Mouse (Mus musculus) MEL (cell line): ENCODE measurements around the gene Stmnd1. TPM values are rescaled to one million over a fixed set of nuclear protein-coding genes. Genes with fewer than 3 reads are reported as not detected.

Experiments
- DNase-seq: peaks from one replicate; pipeline ENCODE4 v3.0.0; 2011; ENCODE audit warnings: low read depth, low spot score
- H3K27ac ChIP-seq: 2 replicates; pipeline ENCODE4 v1.5.1; 2012; ENCODE audit warnings: low read depth, mild to moderate bottlenecking, control low read depth, low read length, moderate library complexity; ENCODE audit not compliant: control insufficient read depth
- H3K27me3 ChIP-seq, 2 experiments: fragments of 150-350 bp in 1 of 2; sonication (generic) in 1 of 2; 2 replicates each; pipeline ENCODE4 v1.6.1; 2012; ENCODE audit warnings: low read length in 2 of 2, mild to moderate bottlenecking in 2 of 2, improper control_type of control experiment in 1 of 2, moderate library complexity in 1 of 2; ENCODE audit not compliant: insufficient read depth in 2 of 2, control insufficient read depth in 1 of 2
- H3K36me3 ChIP-seq, 2 experiments: 2 replicates each; pipeline ENCODE4 v1.6.1; 2012 to 2014; ENCODE audit warnings: low read length in 2 of 2, improper control_type of control experiment in 1 of 2, inconsistent platforms in 1 of 2, mild to moderate bottlenecking in 1 of 2; ENCODE audit not compliant: insufficient read depth in 2 of 2, control insufficient read depth in 1 of 2
- H3K4me1 ChIP-seq, 2 experiments: fragments of 150-350 bp in 1 of 2; sonication (generic) in 1 of 2; 2 replicates each; pipeline ENCODE4 v1.6.1; 2012; ENCODE audit warnings: low read length in 2 of 2, improper control_type of control experiment in 1 of 2, mild to moderate bottlenecking in 1 of 2; ENCODE audit not compliant: insufficient read depth in 2 of 2, control insufficient read depth in 1 of 2
- H3K4me3 ChIP-seq, 2 experiments: fragments of 150-350 bp in 1 of 2; sonication (generic) in 1 of 2; 2 replicates each; pipeline ENCODE4 v1.5.1; 2012; ENCODE audit warnings: low read depth in 2 of 2, low read length in 2 of 2, mild to moderate bottlenecking in 2 of 2, moderate library complexity in 2 of 2, control low read depth in 1 of 2, improper control_type of control experiment in 1 of 2; ENCODE audit not compliant: control insufficient read depth in 1 of 2, insufficient read depth in 1 of 2
- H3K79me2 ChIP-seq: 2 replicates; pipeline ENCODE4 v1.6.1; 2012; ENCODE audit warnings: mild to moderate bottlenecking, low read length, moderate library complexity; ENCODE audit not compliant: control insufficient read depth, poor library complexity, insufficient read depth
- H3K9ac ChIP-seq: 2 replicates; pipeline ENCODE4 v1.6.1; 2012; ENCODE audit warnings: low read depth, mild to moderate bottlenecking, control low read depth, low read length, moderate library complexity; ENCODE audit not compliant: control insufficient read depth, poor library complexity, severe bottlenecking
- H3K9me3 ChIP-seq: fragments of 150-350 bp; sonication (generic); replicated peaks from 2 replicates; pipeline ENCODE4 v1.6.1; 2012; ENCODE audit warnings: mild to moderate bottlenecking, low read length, improper control_type of control experiment, moderate library complexity; ENCODE audit not compliant: insufficient read depth
- CTCF ChIP-seq, 3 experiments: IDR thresholded peaks in 2 of 3; conservative IDR thresholded peaks in 1 of 3; 2 replicates each; pipeline ENCODE4 v1.5.1; 2011 to 2012; ENCODE audit warnings: low read length in 3 of 3, low read depth in 2 of 3, mild to moderate bottlenecking in 2 of 3, improper control_type of control experiment in 1 of 3, inconsistent platforms in 1 of 3, mixed read lengths in 1 of 3, moderate library complexity in 1 of 3; ENCODE audit not compliant: control insufficient read depth in 1 of 3, insufficient read depth in 1 of 3, poor library complexity in 1 of 3, severe bottlenecking in 1 of 3
- ELF1 ChIP-seq: IDR thresholded peaks from 2 replicates; pipeline ENCODE4 v1.6.1; 2014; ENCODE audit warnings: low read depth, mild to moderate bottlenecking, inconsistent platforms, low read length, improper control_type of control experiment, moderate library complexity
- HCFC1 ChIP-seq: IDR thresholded peaks from 2 replicates; pipeline ENCODE4 v1.6.1; 2012; ENCODE audit warnings: low read depth, mild to moderate bottlenecking, inconsistent platforms, low read length, improper control_type of control experiment, moderate library complexity
- JUND ChIP-seq: IDR thresholded peaks from 2 replicates; pipeline ENCODE4 v1.6.1; 2011; ENCODE audit warnings: low read depth, mild to moderate bottlenecking, improper control_type of control experiment, low read length
- KAT2A ChIP-seq: conservative IDR thresholded peaks from 2 replicates; pipeline ENCODE4 v1.6.1; 2012; ENCODE audit warnings: low read depth, low read length, improper control_type of control experiment, inconsistent platforms
- MAFK ChIP-seq: IDR thresholded peaks from 2 replicates; pipeline ENCODE4 v1.6.1; 2011; ENCODE audit warnings: low read depth, mild to moderate bottlenecking, low read length, improper control_type of control experiment, borderline replicate concordance
- MAX ChIP-seq: IDR thresholded peaks from 2 replicates; pipeline ENCODE4 v1.6.1; 2011; ENCODE audit warnings: low read length, improper control_type of control experiment
- MAZ ChIP-seq: IDR thresholded peaks from 2 replicates; pipeline ENCODE4 v1.6.1; 2012; ENCODE audit warnings: low read depth, mild to moderate bottlenecking, inconsistent platforms, low read length, improper control_type of control experiment
- MXI1 ChIP-seq: IDR thresholded peaks from 2 replicates; pipeline ENCODE4 v1.6.1; 2011; ENCODE audit warnings: mild to moderate bottlenecking, low read depth, low read length, improper control_type of control experiment
- NELFE ChIP-seq: IDR thresholded peaks from 2 replicates; pipeline ENCODE4 v1.6.1; 2011; ENCODE audit warnings: low read depth, low read length, improper control_type of control experiment
- NRF1 ChIP-seq: IDR thresholded peaks from 2 replicates; pipeline ENCODE4 v1.6.1; 2014; ENCODE audit warnings: low read depth, mild to moderate bottlenecking, inconsistent platforms, low read length, improper control_type of control experiment, moderate library complexity; ENCODE audit not compliant: poor library complexity, insufficient read depth, severe bottlenecking
- POLR2A ChIP-seq, 2 experiments: IDR thresholded peaks; 2 replicates each; pipeline ENCODE4 v1.6.1; 2011 to 2012; ENCODE audit warnings: low read length in 2 of 2, mild to moderate bottlenecking in 2 of 2, control low read depth in 1 of 2, improper control_type of control experiment in 1 of 2, low read depth in 1 of 2, moderate library complexity in 1 of 2; ENCODE audit not compliant: control insufficient read depth in 1 of 2, insufficient read depth in 1 of 2, poor library complexity in 1 of 2
- POLR2AphosphoS2 ChIP-seq: IDR thresholded peaks from 2 replicates; pipeline ENCODE4 v1.6.1; 2011; ENCODE audit warnings: low read length, improper control_type of control experiment
- RCOR1 ChIP-seq: IDR thresholded peaks from 2 replicates; pipeline ENCODE4 v1.6.1; 2012; ENCODE audit warnings: low read depth, mild to moderate bottlenecking, inconsistent platforms, low read length, improper control_type of control experiment
- SIN3A ChIP-seq: IDR thresholded peaks from 2 replicates; pipeline ENCODE4 v1.6.1; 2012; ENCODE audit warnings: low read length, improper control_type of control experiment, inconsistent platforms
- TAL1 ChIP-seq: IDR thresholded peaks from 2 replicates; pipeline ENCODE4 v1.6.1; 2012; ENCODE audit warnings: mild to moderate bottlenecking, inconsistent platforms, low read length, moderate library complexity, mixed read lengths
- UBTF ChIP-seq: IDR thresholded peaks from 2 replicates; pipeline ENCODE4 v1.6.1; 2012; ENCODE audit warnings: low read depth, mild to moderate bottlenecking, inconsistent platforms, low read length, improper control_type of control experiment, moderate library complexity, borderline replicate concordance; ENCODE audit not compliant: insufficient read depth
- USF1 ChIP-seq: IDR thresholded peaks from 2 replicates; pipeline ENCODE4 v1.6.1; 2014; ENCODE audit warnings: low read depth, mild to moderate bottlenecking, inconsistent platforms, low read length, improper control_type of control experiment, moderate library complexity
- ZNF384 ChIP-seq: IDR thresholded peaks from 2 replicates; pipeline ENCODE4 v1.6.1; 2012; ENCODE audit warnings: low read depth, mild to moderate bottlenecking, inconsistent platforms, low read length, improper control_type of control experiment
- polyA plus RNA-seq, 2 experiments: library from polyadenylated mRNA; stranded (reverse) in 1 of 2; unstranded in 1 of 2; fragments of >175 nt in 1 of 2; fragments of >200 nt in 1 of 2; gene quantifications; 2 replicates each; pipeline versions ENCODE4 v1.2.1 to v1.2.4; 2012; ENCODE audit warnings: low replicate concordance in 2 of 2, low read depth in 1 of 2; ENCODE audit not compliant: insufficient read length in 2 of 2, insufficient read depth in 1 of 2, missing spikeins in 1 of 2
- total RNA-seq: library from RNA; depleted of rRNA; stranded (reverse); fragments of 300-350 nt; gene quantifications from 2 replicates; pipeline ENCODE4 v1.2.3, GENCODE M21; 2012

Gene Stmnd1
- total and polyA plus RNA-seq, 3 experiments = not detected

- Histone ChIP-seq H3K27ac (no peak overlapping the region), H3K9ac (no peak overlapping the region), H3K9me3 (no peaks in the 10 kb centered on the region), H3K4me1 (peaks cover 0 to 13% of the 10 kb centered on the region in 2 experiments; a peak in 1 of 4 replicates), H3K79me2 (no peaks in the 10 kb centered on the region), H3K4me3 (no peak overlapping the region)
- DNase-seq = no peak
- TF ChIP-seq ZNF384 (no peak), ELF1 (no peak), NRF1 (no peak)
- TF ChIP-seq, all 39 proteins: peak for 0
- Histone ChIP-seq H3K36me3 (peaks cover 0 to 8% of the 10 kb centered on the region in 2 experiments; a peak in 2 of 4 replicates), H3K27me3 (peaks cover 0 to 6% of the 10 kb centered on the region in 2 experiments; a peak in 2 of 4 replicates)
Observed at GRCm38 (mm10) chr13:46272811-46273452, 589 bp upstream of the Stmnd1 start.

DNA sequence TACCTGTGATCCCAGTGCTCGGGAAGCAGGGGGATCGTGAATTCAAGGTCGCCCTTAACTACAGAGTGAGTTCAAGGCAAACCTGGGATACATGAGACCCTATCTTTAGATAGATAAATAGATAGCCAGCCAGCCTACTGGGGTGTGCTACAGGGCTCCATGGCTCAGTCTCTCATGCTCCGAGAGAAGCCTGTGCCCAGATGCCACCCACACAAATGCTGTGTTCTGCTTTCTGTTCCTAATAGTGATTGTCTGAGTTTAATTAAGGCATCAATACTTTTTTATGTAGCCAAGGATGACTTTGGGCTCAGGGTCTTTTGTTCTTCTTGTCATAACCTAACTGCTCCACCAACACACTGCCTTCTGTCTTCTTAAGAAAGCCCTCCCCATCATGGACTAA is 2.2 kb downstream of the Stmnd1 start:
- no peak for DNase-seq
- H3K27ac ChIP-seq = no peak overlapping the region
- peaks cover 0 to 7% of the 10 kb centered on the region in 2 experiments; a peak in 2 of 4 replicates for H3K27me3 ChIP-seq
- H3K4me1 ChIP-seq = no peaks in the 10 kb centered on the region
- no peaks in the 10 kb centered on the region for H3K9me3 ChIP-seq
- no peaks in the 10 kb centered on the region for H3K36me3 ChIP-seq
- no peak overlapping the region for H3K4me3 ChIP-seq
- TF ChIP-seq CTCF (IDR thresholded peaks at IDR 0.05 in 2 of 3, conservative IDR thresholded peaks at IDR 0.05 in 1 of 3; ENCODE audit: control insufficient read depth in 1 of 3, insufficient read depth in 1 of 3, low read depth in 2 of 3, low read length in 3 of 3, poor library complexity in 1 of 3, severe bottlenecking in 1 of 3) (no peak), RCOR1 (no peak), MAFK (no peak), NRF1 (no peak), UBTF (no peak), MAX (no peak), JUND (no peak), MAZ (no peak), TAL1 (no peak), HCFC1 (no peak), KAT2A (no peak), SIN3A (no peak), USF1 (no peak), POLR2A (IDR thresholded peaks at IDR 0.05; ENCODE audit: control insufficient read depth in 1 of 2, insufficient read depth in 1 of 2, low read depth in 1 of 2, low read length in 2 of 2, poor library complexity in 1 of 2) (no peak), POLR2AphosphoS2 (no peak), NELFE (no peak), MXI1 (no peak)
- H3K79me2 ChIP-seq = no peaks in the 10 kb centered on the region
- H3K9ac ChIP-seq = no peak overlapping the region
